Mouse (Mus musculus) midbrain, embryonic 12.5 days (tissue): ENCODE results near the gene Pappa2. TPM values are rescaled to one million over a fixed set of nuclear protein-coding genes. Genes with fewer than 3 reads are reported as not detected.

ENCODE experiments used
- ATAC-seq: fragments of 200-750 bp; cut with Nextera tagmentation; 2 replicates; pipeline ENCODE4 v1.8.0; 2017; ENCODE audit warnings: low read depth, moderate TSS enrichment, moderate library complexity; ENCODE audit not compliant: low FRiP score
- H3K27ac ChIP-seq: fragments of 300-500 bp; sonication (generic); replicated peaks from 2 replicates; pipeline ENCODE4 v1.5.1; 2016; ENCODE audit warnings: mild to moderate bottlenecking
- H3K27me3 ChIP-seq: fragments of 300-500 bp; sonication (generic); 2 replicates; pipeline ENCODE4 v1.6.1; 2016; ENCODE audit warnings: mild to moderate bottlenecking
- H3K36me3 ChIP-seq: fragments of 300-500 bp; sonication (generic); 2 replicates; pipeline ENCODE4 v1.6.1; 2016
- H3K4me1 ChIP-seq: fragments of 300-500 bp; sonication (generic); 2 replicates; pipeline ENCODE4 v1.6.1; 2016
- H3K4me2 ChIP-seq: fragments of 300-500 bp; sonication (generic); replicated peaks from 2 replicates; pipeline ENCODE4 v1.6.1; 2016; ENCODE audit warnings: mild to moderate bottlenecking, moderate library complexity
- H3K4me3 ChIP-seq: fragments of 300-500 bp; sonication (generic); 2 replicates; pipeline ENCODE4 v1.5.1; 2016; ENCODE audit warnings: mild to moderate bottlenecking
- H3K9ac ChIP-seq: fragments of 300-500 bp; sonication (generic); replicated peaks from 2 replicates; pipeline ENCODE4 v1.6.1; 2016; ENCODE audit warnings: mild to moderate bottlenecking, moderate library complexity
- H3K9me3 ChIP-seq: fragments of 300-500 bp; sonication (generic); 2 replicates; pipeline ENCODE4 v1.6.1; 2016; ENCODE audit warnings: mild to moderate bottlenecking
- WGBS: fragments of 180-500 bp; shearing (Covaris S2); methylation state at CpG from one replicate; pipeline ENCODE4 v1.1.7; 2016; 5-methylcytosine and 5-hydroxymethylcytosine counted together
- polyA plus RNA-seq: library from polyadenylated mRNA; unstranded; fragments of >200 nt; fragmentation: Nextera tagmentation; extraction: Ambion mirVana; gene quantifications from 2 replicates; pipeline ENCODE4 v1.2.1, GENCODE M21; 2016

The Pappa2 gene
- polyA plus RNA-seq, 1 experiment from 2014 or later: 3.3 TPM

DNA sequence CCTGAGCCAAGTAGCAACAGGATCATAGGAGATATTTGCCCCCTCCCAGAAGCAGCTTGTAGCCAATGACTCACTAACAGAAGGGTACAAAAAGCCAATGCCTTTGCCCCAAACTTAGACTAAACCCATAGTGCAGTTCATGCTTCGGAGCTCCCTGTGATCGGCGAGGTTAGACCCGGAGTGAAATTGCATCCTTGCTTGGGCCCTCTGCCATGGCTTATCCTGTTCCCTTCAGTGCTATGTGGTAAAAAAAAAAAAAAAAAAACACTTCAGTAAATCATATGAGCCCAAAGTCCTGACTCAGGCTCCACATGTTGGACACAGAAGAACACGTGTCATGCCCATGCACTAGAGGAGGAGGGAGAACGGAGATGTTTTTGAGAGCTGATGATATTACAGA lies 85.8 kb downstream of the Pappa2 start:
- Histone ChIP-seq H3K4me3 (no peak overlapping the region), H3K9ac (no peak overlapping the region), H3K4me2 (no peak overlapping the region), H3K27ac (no peak overlapping the region), H3K27me3 (no peaks in the 10 kb centered on the region), H3K9me3 (no peaks in the 10 kb centered on the region), H3K36me3 (no peaks in the 10 kb centered on the region), H3K4me1 (no peaks in the 10 kb centered on the region)
- no peak for ATAC-seq
- 91% methylated on average over 6 of the region's 6 CpGs for WGBS

DNA sequence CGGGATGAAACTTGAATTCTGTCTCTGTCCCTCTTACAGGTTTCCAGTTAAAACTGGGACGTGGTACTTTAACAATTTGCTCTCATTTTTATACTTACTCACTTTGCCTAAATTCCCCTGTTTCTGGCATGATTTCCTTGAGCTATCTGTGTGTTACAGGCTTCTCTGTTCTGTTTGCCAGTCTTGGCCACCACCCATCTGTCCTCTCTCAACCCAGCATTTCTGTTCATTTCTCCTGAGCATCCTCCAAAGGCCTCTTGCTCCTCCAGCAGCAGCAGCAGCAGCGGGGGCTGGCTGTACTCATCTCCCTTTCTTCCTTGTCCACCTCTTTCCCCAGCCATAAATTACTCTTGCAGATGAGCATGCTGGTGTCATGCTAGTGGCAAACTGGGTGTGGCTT lies 104.8 kb downstream of the Pappa2 start:
- Histone ChIP-seq H3K4me1 (no peaks in the 10 kb centered on the region), H3K4me3 (no peak overlapping the region), H3K27me3 (no peaks in the 10 kb centered on the region), H3K36me3 (no peaks in the 10 kb centered on the region), H3K4me2 (no peak overlapping the region), H3K9me3 (no peaks in the 10 kb centered on the region), H3K9ac (no peak overlapping the region), H3K27ac (no peak overlapping the region)
- WGBS: 78% methylated on average over 3 of the region's 3 CpGs
- no peak for ATAC-seq

DNA sequence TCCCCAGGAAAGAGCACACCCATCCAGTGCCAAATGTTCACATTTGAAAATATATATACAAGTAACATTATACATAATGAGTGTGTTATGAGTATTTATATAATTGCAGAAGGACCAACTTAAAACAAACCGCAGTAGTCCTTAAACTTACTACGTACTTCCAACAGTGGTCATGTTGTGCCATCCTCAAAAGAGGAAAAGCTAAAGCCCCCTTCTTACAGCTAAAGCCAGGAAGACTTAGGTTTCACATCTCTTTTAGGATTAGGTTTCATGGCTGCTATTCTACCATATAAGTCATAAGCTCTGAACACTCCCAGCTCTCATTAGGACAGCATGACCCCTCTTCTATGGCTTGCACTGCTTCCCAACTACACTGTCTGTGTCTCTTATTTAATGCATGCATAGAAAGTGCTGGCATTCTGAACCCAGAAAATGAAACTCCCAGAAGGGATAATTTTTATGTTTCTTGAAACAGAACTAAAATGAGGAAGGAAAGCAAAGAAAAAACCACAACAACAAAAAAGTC lies 105.7 kb downstream of the Pappa2 start:
- WGBS: 93% methylated on average over 2 of the region's 2 CpGs
- H3K9ac ChIP-seq: no peak overlapping the region
- H3K4me3 ChIP-seq: no peak overlapping the region
- H3K36me3 ChIP-seq: no peaks in the 10 kb centered on the region
- H3K9me3 ChIP-seq: no peaks in the 10 kb centered on the region
- no peak overlapping the region for H3K27ac ChIP-seq
- H3K4me2 ChIP-seq: no peak overlapping the region
- H3K27me3 ChIP-seq: no peaks in the 10 kb centered on the region
- ATAC-seq: no peak
- no peaks in the 10 kb centered on the region for H3K4me1 ChIP-seq

DNA sequence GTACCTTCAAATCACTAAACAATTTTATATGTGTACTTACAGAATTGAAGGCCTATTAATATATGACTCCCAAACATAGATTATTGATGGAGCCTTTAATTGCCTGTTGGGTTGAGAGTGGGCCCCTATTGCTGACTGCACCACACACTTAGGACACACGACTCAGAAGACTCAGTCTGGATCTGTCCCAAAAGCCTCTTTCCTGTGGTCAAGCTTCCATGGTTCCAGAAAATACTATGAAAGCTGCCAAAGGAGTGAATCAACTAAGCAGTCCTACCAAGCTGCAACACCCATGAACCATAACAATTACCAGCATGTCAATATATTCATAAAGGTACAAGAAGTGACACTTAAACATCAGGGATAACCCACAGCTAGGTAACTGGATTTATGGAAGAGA lies 106.7 kb downstream of the Pappa2 start:
- Histone ChIP-seq H3K4me3 (no peak overlapping the region), H3K36me3 (no peaks in the 10 kb centered on the region), H3K9ac (no peak overlapping the region), H3K9me3 (no peaks in the 10 kb centered on the region), H3K4me2 (no peak overlapping the region), H3K27ac (no peak overlapping the region), H3K27me3 (no peaks in the 10 kb centered on the region), H3K4me1 (no peaks in the 10 kb centered on the region)
- ATAC-seq: no peak
- 82% methylated on average over 1 of the region's 1 CpGs for WGBS

DNA sequence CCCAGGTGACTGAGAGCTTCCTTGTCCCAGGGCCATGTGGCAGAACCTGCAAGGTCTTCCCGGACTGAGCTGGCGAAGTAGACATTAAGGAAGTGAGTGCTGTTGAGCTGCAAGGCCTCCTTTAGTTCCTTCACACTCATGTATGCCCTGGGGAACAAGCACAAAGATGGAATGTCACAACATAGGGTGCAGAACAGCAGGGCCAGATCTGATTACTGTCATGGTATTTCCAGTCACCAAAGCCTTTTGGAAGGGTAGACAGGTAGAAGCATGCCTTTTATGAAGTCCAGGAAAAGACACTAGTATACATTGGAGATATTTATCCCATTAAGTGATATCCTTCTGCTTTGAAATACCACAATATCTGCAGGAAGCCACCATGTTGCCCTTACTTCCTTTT lies 108.9 kb downstream of the Pappa2 start:
- Histone ChIP-seq H3K4me3 (no peak overlapping the region), H3K9ac (no peak overlapping the region), H3K9me3 (no peaks in the 10 kb centered on the region), H3K27me3 (no peaks in the 10 kb centered on the region), H3K27ac (no peak overlapping the region), H3K36me3 (no peaks in the 10 kb centered on the region), H3K4me2 (no peak overlapping the region), H3K4me1 (no peaks in the 10 kb centered on the region)
- no peak for ATAC-seq
- 91% methylated on average over 2 of the region's 2 CpGs for WGBS

DNA sequence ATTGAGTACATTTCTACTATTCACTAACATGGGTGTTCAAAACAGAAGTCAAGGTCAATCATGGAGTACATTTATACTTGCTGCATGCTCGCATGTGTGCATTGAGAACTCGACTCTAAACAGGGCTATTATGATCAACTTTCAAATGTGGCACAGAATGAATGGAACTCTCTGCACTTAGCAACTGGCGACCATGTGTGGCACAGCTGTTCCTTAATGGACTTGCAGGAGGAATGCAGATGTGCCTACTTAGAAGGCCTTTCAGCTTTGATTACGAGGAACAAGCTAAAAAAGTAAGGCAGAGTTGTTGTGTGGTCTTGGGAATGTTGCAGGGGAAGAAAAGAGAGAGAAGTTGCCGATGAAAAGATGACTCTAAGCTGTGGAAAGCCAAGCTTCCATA lies 120.1 kb downstream of the Pappa2 start:
- Histone ChIP-seq H3K27ac (no peak overlapping the region), H3K27me3 (no peaks in the 10 kb centered on the region), H3K4me3 (no peak overlapping the region), H3K4me2 (no peak overlapping the region), H3K4me1 (no peaks in the 10 kb centered on the region), H3K36me3 (no peaks in the 10 kb centered on the region), H3K9me3 (no peaks in the 10 kb centered on the region), H3K9ac (no peak overlapping the region)
- WGBS: 79% methylated on average over 5 of the region's 5 CpGs
- no peak for ATAC-seq

DNA sequence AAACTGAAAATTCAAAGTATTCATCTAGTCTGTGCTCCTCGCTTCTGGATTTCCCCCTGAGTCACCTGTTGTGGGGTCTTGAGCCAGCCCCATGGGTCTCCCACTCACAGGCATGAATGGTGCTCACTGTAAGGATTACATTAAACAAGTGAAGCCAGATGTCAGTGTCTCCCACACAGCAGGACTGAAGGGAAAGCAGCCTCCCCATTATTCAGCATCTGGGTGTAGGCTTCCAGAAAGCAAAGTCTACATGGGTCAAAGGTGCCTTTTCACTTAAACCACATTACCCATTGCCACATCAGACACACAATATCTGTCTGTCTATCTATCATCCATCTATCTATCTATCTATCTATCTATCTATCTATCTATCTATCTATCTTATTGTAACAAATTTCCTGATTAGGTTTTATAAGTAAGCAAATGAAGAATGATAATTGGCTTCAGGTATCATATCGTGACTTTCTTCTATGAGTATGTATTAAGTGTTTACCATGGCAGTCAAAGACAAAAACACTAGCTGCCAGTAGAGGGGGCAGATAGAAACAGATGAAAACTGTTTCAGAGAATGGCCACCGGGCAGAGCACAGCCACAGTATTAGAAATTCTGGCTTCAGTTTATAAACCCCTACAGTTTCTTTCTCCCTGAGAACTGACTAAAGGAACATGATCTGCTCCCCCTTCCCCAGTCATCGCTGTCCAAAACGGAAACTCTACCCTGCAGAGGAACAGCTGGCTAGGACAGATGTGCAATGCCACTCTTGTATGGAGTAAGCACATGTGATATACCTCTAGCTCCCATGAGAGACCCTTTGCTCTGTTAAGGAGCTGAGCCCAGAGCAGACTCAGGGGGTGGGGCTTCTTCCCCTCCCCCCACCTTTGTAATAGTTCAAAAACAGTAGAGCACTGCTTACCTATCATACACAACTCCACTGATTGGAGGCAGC lies 126.1 kb downstream of the Pappa2 start:
- WGBS: 78% methylated on average over 5 of the region's 5 CpGs
- no peak for ATAC-seq
- Histone ChIP-seq H3K9me3 (no peaks in the 10 kb centered on the region), H3K4me1 (no peaks in the 10 kb centered on the region), H3K4me2 (no peak overlapping the region), H3K27ac (no peak overlapping the region), H3K4me3 (no peak overlapping the region), H3K9ac (no peak overlapping the region), H3K27me3 (no peaks in the 10 kb centered on the region), H3K36me3 (no peaks in the 10 kb centered on the region)

DNA sequence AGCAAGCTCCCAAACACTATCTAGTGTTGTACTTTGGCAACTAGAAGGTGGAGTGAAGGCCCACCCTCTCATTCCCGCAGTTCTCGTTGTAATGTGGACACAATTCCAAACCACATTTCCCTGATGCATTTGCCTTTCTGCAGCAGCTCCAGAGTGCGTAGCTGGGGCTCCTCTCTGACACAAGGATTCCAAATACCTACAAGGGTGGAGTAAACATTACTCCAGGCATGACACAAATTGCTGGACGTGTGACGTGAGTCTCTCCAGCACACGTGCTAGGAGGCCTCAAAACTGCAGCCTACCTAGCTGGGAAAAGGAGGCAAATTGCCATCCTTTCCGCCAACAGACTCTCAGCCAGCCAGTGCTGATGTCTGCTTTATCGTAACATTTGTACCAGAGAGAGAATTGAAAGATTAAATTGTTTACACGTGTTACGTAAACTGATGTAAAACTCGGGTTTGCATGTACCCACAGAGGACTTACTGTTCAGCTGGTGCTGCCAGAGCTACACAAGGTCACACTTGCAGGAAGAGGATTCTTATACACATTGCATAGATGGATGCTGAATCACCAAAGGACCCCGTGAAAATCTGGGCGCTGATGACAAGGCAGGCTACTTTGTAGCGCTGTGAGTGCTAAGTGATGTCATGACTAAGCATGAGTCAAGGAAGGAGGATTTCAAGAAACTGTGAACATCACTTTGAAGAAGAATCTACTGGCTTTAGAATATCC lies 127.3 kb downstream of the Pappa2 start:
- Histone ChIP-seq H3K27ac (no peak overlapping the region), H3K9ac (no peak overlapping the region), H3K36me3 (no peaks in the 10 kb centered on the region), H3K27me3 (no peaks in the 10 kb centered on the region), H3K4me3 (no peak overlapping the region), H3K9me3 (no peaks in the 10 kb centered on the region), H3K4me2 (no peak overlapping the region), H3K4me1 (no peaks in the 10 kb centered on the region)
- ATAC-seq: no peak
- 88% methylated on average over 14 of the region's 14 CpGs for WGBS

DNA sequence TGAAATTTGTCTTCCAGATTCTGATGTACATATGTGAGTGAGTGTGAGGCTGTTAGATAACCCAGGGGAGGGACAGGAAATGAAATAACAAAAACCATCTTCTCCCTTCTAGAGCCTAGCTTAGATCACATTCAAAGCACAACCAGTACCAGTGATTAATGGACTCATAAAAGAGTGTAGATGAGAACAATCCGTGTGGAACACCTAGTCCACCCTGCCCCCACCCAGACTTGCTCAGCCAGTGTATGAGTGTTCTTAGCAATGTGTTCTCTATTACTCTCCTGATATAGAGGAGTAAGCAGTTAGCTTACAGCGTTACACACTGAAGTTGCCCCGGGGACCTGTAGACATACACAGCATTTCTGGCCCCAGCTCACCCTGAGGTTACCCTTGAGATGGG lies 129.8 kb downstream of the Pappa2 start:
- no peak overlapping the region for H3K4me2 ChIP-seq
- H3K27ac ChIP-seq: no peak overlapping the region
- no peak overlapping the region for H3K4me3 ChIP-seq
- no peak for ATAC-seq
- 87% methylated on average over 3 of the region's 3 CpGs for WGBS
- H3K27me3 ChIP-seq: no peaks in the 10 kb centered on the region
- H3K36me3 ChIP-seq: no peaks in the 10 kb centered on the region
- no peaks in the 10 kb centered on the region for H3K9me3 ChIP-seq
- no peak overlapping the region for H3K9ac ChIP-seq
- no peaks in the 10 kb centered on the region for H3K4me1 ChIP-seq

DNA sequence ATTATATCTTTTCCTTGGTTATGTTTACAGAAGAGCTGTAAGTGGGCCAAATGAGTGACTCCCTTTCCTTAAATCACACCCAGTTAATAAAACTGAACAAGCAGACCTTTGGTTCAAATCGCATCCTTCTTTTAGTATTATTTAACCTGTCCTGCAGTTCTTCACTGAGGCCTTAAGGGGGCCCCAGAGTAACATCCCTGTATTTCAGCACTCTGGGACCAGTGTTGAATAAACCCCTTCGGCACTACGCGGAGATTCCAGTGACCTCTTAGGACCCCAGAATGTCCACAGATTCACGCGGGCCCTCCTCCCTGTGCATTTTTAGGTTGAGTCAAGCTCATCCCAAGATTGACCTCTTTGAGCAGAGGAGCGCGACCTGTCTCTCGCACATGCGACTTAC lies 135.7 kb downstream of the Pappa2 start:
- no peaks in the 10 kb centered on the region for H3K36me3 ChIP-seq
- ATAC-seq: no peak
- no peaks in the 10 kb centered on the region for H3K9me3 ChIP-seq
- no peaks in the 10 kb centered on the region for H3K4me1 ChIP-seq
- no peak overlapping the region for H3K27ac ChIP-seq
- 63% methylated on average over 10 of the region's 10 CpGs for WGBS
- no peak overlapping the region for H3K4me3 ChIP-seq
- no peaks in the 10 kb centered on the region for H3K27me3 ChIP-seq
- H3K9ac ChIP-seq: no peak overlapping the region
- H3K4me2 ChIP-seq: no peak overlapping the region

DNA sequence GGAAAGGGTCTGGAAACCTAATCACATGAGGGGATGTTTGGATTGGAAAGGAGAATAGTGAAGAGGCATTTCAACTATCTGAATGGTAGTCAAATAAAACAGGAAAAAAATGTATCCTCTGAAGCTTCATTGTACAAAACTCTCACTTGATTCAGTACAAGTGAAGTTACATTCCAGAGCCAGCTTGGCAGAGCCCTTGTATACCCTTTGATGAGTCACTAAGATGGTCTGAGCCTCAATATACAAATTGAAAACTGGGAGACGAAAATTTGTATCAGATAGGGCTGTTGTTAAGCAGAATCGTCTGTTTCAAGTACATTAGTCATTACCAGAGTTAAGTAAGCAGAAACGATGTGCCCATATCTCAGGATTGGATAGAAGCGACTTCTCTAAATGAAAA lies 143.1 kb downstream of the Pappa2 start:
- H3K9ac ChIP-seq: no peak overlapping the region
- H3K4me1 ChIP-seq: no peaks in the 10 kb centered on the region
- H3K27me3 ChIP-seq: no peaks in the 10 kb centered on the region
- no peak overlapping the region for H3K27ac ChIP-seq
- no peaks in the 10 kb centered on the region for H3K36me3 ChIP-seq
- WGBS: 85% methylated on average over 4 of the region's 4 CpGs
- no peak overlapping the region for H3K4me2 ChIP-seq
- no peaks in the 10 kb centered on the region for H3K9me3 ChIP-seq
- H3K4me3 ChIP-seq: no peak overlapping the region
- ATAC-seq: no peak

DNA sequence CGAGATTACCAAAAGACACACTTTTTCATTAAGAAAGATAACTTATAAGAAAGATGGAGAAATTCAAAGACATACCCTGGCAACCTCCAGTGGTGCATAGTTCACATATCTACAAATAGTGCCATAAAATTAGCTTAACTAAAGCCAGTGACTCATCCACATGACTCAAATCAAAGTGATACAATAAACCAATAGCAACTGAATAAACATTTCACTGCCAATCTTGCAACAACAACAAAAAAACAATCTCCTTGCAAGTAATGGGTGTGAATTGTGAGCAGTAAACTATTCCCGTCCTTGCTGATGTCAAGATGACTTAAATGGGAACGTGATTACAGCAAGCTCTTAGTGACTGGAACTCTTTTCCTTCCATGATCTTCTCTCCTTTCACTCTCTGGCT lies 150.1 kb downstream of the Pappa2 start:
- no peaks in the 10 kb centered on the region for H3K27me3 ChIP-seq
- H3K36me3 ChIP-seq: no peaks in the 10 kb centered on the region
- H3K9me3 ChIP-seq: no peaks in the 10 kb centered on the region
- no peak overlapping the region for H3K4me2 ChIP-seq
- no peak overlapping the region for H3K27ac ChIP-seq
- ATAC-seq: no peak
- no peak overlapping the region for H3K9ac ChIP-seq
- no peak overlapping the region for H3K4me3 ChIP-seq
- WGBS: 82% methylated on average over 3 of the region's 3 CpGs
- no peaks in the 10 kb centered on the region for H3K4me1 ChIP-seq
